Mouse (Mus musculus) embryonic facial prominence, embryonic 11.5 days (tissue): Measurements from ENCODE around the gene Ccl5. TPM values are rescaled to one million over a fixed set of nuclear protein-coding genes. Genes with fewer than 3 reads are reported as not detected.

Experiments used
- ATAC-seq: fragments of 200-750 bp; cut with Nextera tagmentation; replicated peaks from 2 replicates; pipeline ENCODE4 v1.8.0; 2017; ENCODE audit warnings: low read depth; ENCODE audit not compliant: insufficient number of reproducible peaks, low FRiP score, low TSS enrichment
- DNase-seq: peaks from one replicate; pipeline ENCODE4 v3.0.0-alpha.2; 2015; ENCODE audit warnings: low spot score
- H3K27ac ChIP-seq: fragments of 300-500 bp; sonication (generic); replicated peaks from 2 replicates; pipeline ENCODE4 v1.5.1; 2014; ENCODE audit warnings: mild to moderate bottlenecking, low read depth, low read length, control low read depth
- H3K27me3 ChIP-seq: fragments of 300-500 bp; sonication (generic); 2 replicates; pipeline ENCODE4 v1.6.1; 2014; ENCODE audit warnings: mild to moderate bottlenecking, low read length, moderate library complexity, mixed read lengths; ENCODE audit not compliant: control insufficient read depth, insufficient read depth
- H3K36me3 ChIP-seq: fragments of 300-500 bp; sonication (generic); replicated peaks from 2 replicates; pipeline ENCODE4 v1.6.1; 2014; ENCODE audit warnings: low read depth, mild to moderate bottlenecking, low read length, moderate library complexity, mixed read lengths; ENCODE audit not compliant: control insufficient read depth, insufficient read depth
- H3K4me1 ChIP-seq: fragments of 300-500 bp; sonication (generic); 2 replicates; pipeline ENCODE4 v1.6.1; 2014; ENCODE audit warnings: low read length, mixed read lengths; ENCODE audit not compliant: control insufficient read depth, insufficient read depth
- H3K4me2 ChIP-seq: fragments of 300-500 bp; sonication (generic); 2 replicates; pipeline ENCODE4 v1.6.1; 2014; ENCODE audit warnings: low read depth, mild to moderate bottlenecking, control low read depth, low read length, moderate library complexity
- H3K4me3 ChIP-seq: fragments of 300-500 bp; sonication (generic); 2 replicates; pipeline ENCODE4 v1.5.1; 2014; ENCODE audit warnings: low read depth, low read length, control low read depth
- H3K9ac ChIP-seq: fragments of 300-500 bp; sonication (generic); replicated peaks from 2 replicates; pipeline ENCODE4 v1.6.1; 2014; ENCODE audit warnings: mild to moderate bottlenecking, control low read depth, low read length
- H3K9me3 ChIP-seq: fragments of 300-500 bp; sonication (generic); replicated peaks from 2 replicates; pipeline ENCODE4 v1.6.1; 2016; ENCODE audit warnings: mild to moderate bottlenecking, low read length, inconsistent platforms, mixed read lengths; ENCODE audit not compliant: control insufficient read depth
- WGBS: fragments of 180-500 bp; shearing (Covaris S2); extraction: QIAGEN DNeasy Blood & Tissue Kit; methylation state at CpG from one replicate; pipeline ENCODE4 v1.1.7; 2014; 5-methylcytosine and 5-hydroxymethylcytosine counted together
- polyA plus RNA-seq: library from polyadenylated mRNA; unstranded; fragments of >200 nt; fragmentation: Nextera tagmentation; extraction: Ambion mirVana; gene quantifications from 2 replicates; pipeline ENCODE4 v1.2.1, GENCODE M21; 2014

Gene Ccl5
- not detected in 2 replicates for polyA plus RNA-seq

DNA sequence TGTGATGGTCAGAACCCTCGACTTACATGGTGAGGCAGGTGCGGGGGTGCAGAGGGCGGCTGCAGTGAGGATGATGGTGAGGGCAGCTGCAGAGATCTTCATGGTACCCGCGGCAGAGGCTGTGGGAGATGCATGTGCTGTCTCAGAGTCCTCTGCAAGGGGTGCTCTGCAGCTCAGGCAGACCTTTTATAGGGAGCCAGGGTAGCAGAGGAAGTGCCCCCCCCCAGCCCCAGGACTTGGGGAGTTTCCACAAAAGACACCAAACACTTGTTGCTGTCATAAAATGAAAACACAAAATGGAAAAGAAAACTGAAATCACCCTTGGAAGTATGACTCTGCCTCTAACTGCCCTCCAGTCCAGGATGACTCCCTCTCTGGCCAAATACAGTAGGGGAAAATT, at the start of gene Ccl5:
TSS of gene Ccl5 (minus strand) at position 159 of the 400 bp plus-strand sequence.
- no peaks in the 10 kb centered on the region for H3K9me3 ChIP-seq
- H3K27ac ChIP-seq: no peak within 1 kb of the TSS
- DNase-seq (no peak), ATAC-seq (no peak)
- no peaks in the 10 kb centered on the region for H3K27me3 ChIP-seq
- whole genome bisulfite sequencing: 86% methylated on average over 5 of the region's 5 CpGs
- no peak within 1 kb of the TSS for H3K4me2 ChIP-seq
- no peak within 1 kb of the TSS for H3K4me3 ChIP-seq
- no peak within 1 kb of the TSS for H3K9ac ChIP-seq
- H3K36me3 ChIP-seq: no peaks in the 10 kb centered on the region
- no peaks in the 10 kb centered on the region; the same call in 1 of the 2 replicates for H3K4me1 ChIP-seq

DNA sequence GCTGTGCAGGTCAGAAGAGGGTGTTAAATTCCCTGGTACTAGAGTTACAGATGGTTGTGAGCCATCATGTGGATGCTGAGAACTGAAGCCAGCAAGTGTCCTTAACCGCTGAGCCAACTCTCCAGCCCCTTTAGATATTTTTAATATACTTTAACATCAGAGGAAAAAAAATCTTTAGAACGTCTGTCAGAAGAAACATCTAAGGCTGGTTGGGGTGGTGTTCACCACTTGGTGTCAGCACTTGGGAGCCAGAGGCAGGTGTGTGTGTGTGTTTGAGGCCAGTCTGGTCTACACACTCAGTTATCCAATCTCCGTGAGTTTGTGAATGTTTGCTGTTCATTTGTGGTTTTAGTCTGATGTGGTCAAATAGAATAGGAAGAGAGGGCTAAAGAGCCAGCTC, 48.7 kb upstream of the Ccl5 start:
- Histone ChIP-seq H3K9ac (no peak overlapping the region), H3K27me3 (no peaks in the 10 kb centered on the region), H3K9me3 (no peaks in the 10 kb centered on the region), H3K4me2 (no peak overlapping the region), H3K27ac (no peak overlapping the region), H3K4me3 (no peak overlapping the region), H3K4me1 (no peaks in the 10 kb centered on the region), H3K36me3 (no peaks in the 10 kb centered on the region)
- 82% methylated on average over 3 of the region's 3 CpGs for WGBS
- ATAC-seq (no peak), DNase-seq (no peak)

- Histone ChIP-seq H3K4me2 (no peak within 1 kb of the TSS), H3K9ac (no peak within 1 kb of the TSS), H3K9me3 (no peaks in the 10 kb centered on the region), H3K27ac (no peak within 1 kb of the TSS), H3K27me3 (no peaks in the 10 kb centered on the region), H3K4me3 (no peak within 1 kb of the TSS), H3K4me1 (no peaks in the 10 kb centered on the region), H3K36me3 (no peaks in the 10 kb centered on the region)
- ATAC-seq (no peak), DNase-seq (no peak)
- WGBS: 35% methylated on average over 2 of the region's 2 CpGs
Measured at GRCm38 (mm10) chr11:83578186-83578760, 48.0 kb upstream of the Ccl5 start, which contains the start of gene Ccl9. TSS of gene Ccl9 (minus strand) at chr11:83578636.

DNA sequence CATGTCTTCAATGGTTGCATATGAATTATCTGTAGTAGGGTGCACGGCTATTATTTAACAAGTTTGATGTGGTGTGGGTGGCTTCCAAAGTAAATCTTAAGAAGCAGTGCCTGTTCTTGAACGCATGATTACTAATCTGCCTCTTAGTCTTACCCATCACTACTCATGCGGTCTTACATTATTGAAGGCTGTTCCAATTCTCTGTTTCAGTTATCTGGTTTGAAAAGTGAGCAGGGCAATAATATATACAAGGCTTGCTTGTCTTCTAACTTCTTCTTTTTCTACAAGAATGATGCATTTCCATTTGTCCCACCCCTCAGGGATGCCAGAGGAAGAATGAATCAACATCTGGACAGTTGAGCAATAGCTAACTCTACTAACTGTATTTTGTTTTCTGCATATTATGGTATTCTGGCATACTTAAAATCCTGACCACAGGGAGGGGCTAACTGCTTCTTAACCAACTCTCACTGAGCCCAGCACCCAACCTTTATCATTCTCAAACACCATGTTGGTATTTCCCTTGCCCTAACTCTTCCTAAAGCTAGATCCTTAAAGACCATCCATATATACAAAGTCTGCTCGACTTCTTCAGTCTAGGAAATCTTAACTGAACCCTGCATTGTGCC, 46.7 kb upstream of the Ccl5 start:
- no peak overlapping the region for H3K4me2 ChIP-seq
- 87% methylated on average over 4 of the region's 4 CpGs for WGBS
- no peaks in the 10 kb centered on the region for H3K9me3 ChIP-seq
- H3K4me1 ChIP-seq: no peaks in the 10 kb centered on the region
- H3K27ac ChIP-seq: no peak overlapping the region
- DNase-seq (no peak), ATAC-seq (no peak)
- H3K9ac ChIP-seq: no peak overlapping the region
- no peak overlapping the region for H3K4me3 ChIP-seq
- H3K27me3 ChIP-seq: no peaks in the 10 kb centered on the region
- no peaks in the 10 kb centered on the region for H3K36me3 ChIP-seq

GRCm38 (mm10) chr11:83572834-83573233, 42.5 kb upstream of the Ccl5 start:
- ATAC-seq: no peak
- no peak overlapping the region for H3K4me2 ChIP-seq
- H3K27ac ChIP-seq: no peak overlapping the region
- 65% methylated on average over 9 of the region's 9 CpGs for WGBS
- no peaks in the 10 kb centered on the region for H3K27me3 ChIP-seq
- H3K9ac ChIP-seq: no peak overlapping the region
- no peaks in the 10 kb centered on the region for H3K9me3 ChIP-seq
- no peaks in the 10 kb centered on the region for H3K4me1 ChIP-seq
- H3K36me3 ChIP-seq: no peaks in the 10 kb centered on the region
- no peak for DNase-seq
- H3K4me3 ChIP-seq: no peak overlapping the region

- Histone ChIP-seq H3K36me3 (no peaks in the 10 kb centered on the region), H3K4me2 (no peak overlapping the region), H3K4me1 (no peaks in the 10 kb centered on the region), H3K4me3 (no peak overlapping the region), H3K9me3 (no peaks in the 10 kb centered on the region), H3K27me3 (no peaks in the 10 kb centered on the region), H3K9ac (no peak overlapping the region), H3K27ac (no peak overlapping the region)
- 91% methylated on average over 8 of the region's 8 CpGs for WGBS
- DNase-seq (no peak), ATAC-seq (no peak)
Measured at GRCm38 (mm10) chr11:83572223-83572622, 41.9 kb upstream of the Ccl5 start.

GRCm38 (mm10) chr11:83570189-83570588, 39.9 kb upstream of the Ccl5 start:
- ATAC-seq (no peak), DNase-seq (no peak)
- 70% methylated on average over 2 of the region's 2 CpGs for WGBS

DNA sequence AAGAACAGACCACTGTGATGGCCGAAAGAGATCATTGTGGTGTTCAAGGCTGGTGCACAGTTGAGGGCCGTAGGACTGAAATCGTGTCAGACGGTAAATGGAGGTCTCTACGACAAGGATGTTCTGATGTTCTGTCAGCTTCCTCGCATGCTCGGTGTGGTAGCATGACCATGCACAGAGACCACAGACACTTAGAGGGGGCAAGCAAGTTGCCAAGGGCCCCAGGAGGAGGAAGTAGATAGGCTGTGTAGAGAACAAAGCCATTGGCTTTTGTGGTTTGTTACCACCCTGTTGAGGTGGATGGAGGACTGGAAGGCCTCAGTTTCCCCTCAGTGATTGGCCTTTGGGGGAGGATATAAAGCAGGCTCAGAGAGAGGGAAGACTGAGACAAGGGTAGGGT, 38.9 kb upstream of the Ccl5 start:
- no peak overlapping the region for H3K27ac ChIP-seq
- no peaks in the 10 kb centered on the region for H3K4me1 ChIP-seq
- H3K36me3 ChIP-seq: no peaks in the 10 kb centered on the region
- DNase-seq (no peak), ATAC-seq (no peak)
- H3K9me3 ChIP-seq: no peaks in the 10 kb centered on the region
- no peak overlapping the region for H3K4me2 ChIP-seq
- H3K4me3 ChIP-seq: no peak overlapping the region
- WGBS: 94% methylated on average over 7 of the region's 7 CpGs
- H3K9ac ChIP-seq: no peak overlapping the region
- no peaks in the 10 kb centered on the region for H3K27me3 ChIP-seq

More at GRCm38 (mm10) chr11:83570189-83570588, 39.9 kb upstream of the Ccl5 start:
- Histone ChIP-seq H3K4me3 (no peak overlapping the region), H3K4me2 (no peak overlapping the region), H3K36me3 (no peaks in the 10 kb centered on the region), H3K9me3 (no peaks in the 10 kb centered on the region), H3K27ac (no peak overlapping the region), H3K4me1 (no peaks in the 10 kb centered on the region), H3K9ac (no peak overlapping the region), H3K27me3 (no peaks in the 10 kb centered on the region)
